Mouse (Mus musculus): ENCODE measurements around the gene Rere. TPM values are rescaled to one million over a fixed set of nuclear protein-coding genes. Genes with fewer than 3 reads are reported as not detected.

Rere gene
- total RNA-seq, 2 experiments from 2014 or later: 51.5 to 52.0 TPM

GRCm38 (mm10) chr4:150406821-150407220, 125.4 kb downstream of the Rere start:
- intact Hi-C loops (cut with DNase I): loop anchor here (5.0 kb wide), 1 partner anchor 55 kb away; no protein-coding TSS in a partner anchor
- no peak for DNase-seq

GRCm38 (mm10) chr4:150414296-150414695, 132.8 kb downstream of the Rere start:
- intact Hi-C loops (cut with DNase I): no loop called here
- no peak for DNase-seq

GRCm38 (mm10) chr4:150414759-150415158, 133.3 kb downstream of the Rere start:
- intact Hi-C loops (cut with DNase I): no loop called here
- DNase-seq: no peak

- DNase-seq: no peak
- intact Hi-C loops (cut with DNase I): no loop called here
Measured at GRCm38 (mm10) chr4:150415227-150415969, 134.0 kb downstream of the Rere start.

GRCm38 (mm10) chr4:150420576-150421263, 139.3 kb downstream of the Rere start:
- intact Hi-C loops (cut with DNase I): no loop called here
- DNase-seq: no peak

GRCm38 (mm10) chr4:150426098-150426879, 144.8 kb downstream of the Rere start:
- intact Hi-C loops (cut with DNase I): no loop called here
- DNase-seq: no peak

- intact Hi-C loops (cut with DNase I): no loop called here
- no peak for DNase-seq
Measured at GRCm38 (mm10) chr4:150426880-150427476, 145.5 kb downstream of the Rere start.

- intact Hi-C loops (cut with DNase I): no loop called here
- no peak for DNase-seq
Measured at GRCm38 (mm10) chr4:150428762-150429161, 147.3 kb downstream of the Rere start.

- no peak for DNase-seq
- intact Hi-C loops (cut with DNase I): no loop called here
Measured at GRCm38 (mm10) chr4:150433827-150434574, 152.6 kb downstream of the Rere start.

- intact Hi-C loops (cut with DNase I): no loop called here
- DNase-seq: no peak
Measured at GRCm38 (mm10) chr4:150435590-150435989, 154.1 kb downstream of the Rere start.

- intact Hi-C loops (cut with DNase I): no loop called here
- no peak for DNase-seq
Measured at GRCm38 (mm10) chr4:150438621-150439020, 157.2 kb downstream of the Rere start.

- DNase-seq: no peak
- intact Hi-C loops (cut with DNase I): no loop called here
Measured at GRCm38 (mm10) chr4:150441931-150442330, 160.5 kb downstream of the Rere start.

GRCm38 (mm10) chr4:150444068-150444467, 162.6 kb downstream of the Rere start:
- intact Hi-C loops (cut with DNase I): no loop called here
- DNase-seq: no peak

- no peak for DNase-seq
- intact Hi-C loops (cut with DNase I): no loop called here
Measured at GRCm38 (mm10) chr4:150446617-150447016, 165.2 kb downstream of the Rere start.

- DNase-seq: no peak
- intact Hi-C loops (cut with DNase I): no loop called here
Measured at GRCm38 (mm10) chr4:150447517-150447916, 166.1 kb downstream of the Rere start.

GRCm38 (mm10) chr4:150448433-150448832, 167.0 kb downstream of the Rere start:
- intact Hi-C loops (cut with DNase I): no loop called here
- no peak for DNase-seq

- intact Hi-C loops (cut with DNase I): no loop called here
- DNase-seq: no peak
Measured at GRCm38 (mm10) chr4:150450081-150450691, 168.7 kb downstream of the Rere start.

- DNase-seq: no peak
- intact Hi-C loops (cut with DNase I): no loop called here
Measured at GRCm38 (mm10) chr4:150452155-150452847, 170.9 kb downstream of the Rere start.
